Mouse (Mus musculus): ENCODE data around the gene Srrt.

DNA sequence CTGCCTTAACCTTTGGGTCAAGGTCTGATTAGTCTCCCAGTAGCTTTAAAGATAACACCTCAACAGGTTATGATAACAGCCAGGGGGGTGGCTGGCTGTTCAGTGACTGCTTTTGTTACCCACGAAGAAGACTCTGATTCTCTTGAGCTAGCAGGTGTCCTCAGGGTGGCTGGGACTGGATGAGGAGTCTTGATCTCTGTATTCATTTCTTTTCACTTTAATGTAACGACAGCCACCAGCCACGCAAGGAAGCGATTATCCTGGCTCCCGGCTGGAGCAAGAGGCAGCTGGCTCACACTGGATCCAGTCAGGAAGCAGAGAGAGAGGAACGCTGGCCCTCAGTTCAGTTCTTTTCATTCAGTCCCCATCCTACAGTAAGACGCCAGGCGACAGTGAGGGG is 29.7 kb upstream of the Srrt start:
- TF ChIP-seq CTCF (IDR thresholded peaks at IDR 0.05; ENCODE audit: extremely low read depth, insufficient read length, insufficient replicate concordance, low read depth, low read length), result no peak; the same call in 1 of the 2 replicates
- no peak for TF ChIP-seq POLR2A (IDR thresholded peaks at IDR 0.05; ENCODE audit: low read depth, low read length)
